In genomic region chr15:26787148-26787547, GRCm38 (mm10) we compare ENCODE assay signal across 25 mouse cellular contexts.
"Had no signal": no experiment of that assay in that cellular context is flagged by ENCODE, and none has a peak within 500 bp of the region (broad histone marks: within the 10 kb centered on the region; RNA-seq: fewer than 3 reads in every experiment).

No protein-coding gene starts in this region.

- H3K4me3 ChIP-seq: gastrocnemius, adult 2 months; heart, embryonic 10.5 days; heart, embryonic 12.5 days; hindbrain, embryonic 10.5 days; hindbrain, embryonic 13.5 days; intestine, embryonic 15.5 days; layer of hippocampus, adult 2 months; left cerebral cortex, adult 2 months; limb, embryonic 10.5 days; limb, embryonic 12.5 days; liver, embryonic 13.5 days; liver, embryonic 15.5 days had no signal

- H3K27ac ChIP-seq: gastrocnemius, adult 2 months; heart, embryonic 10.5 days; hindbrain, embryonic 10.5 days; hindbrain, embryonic 13.5 days; intestine, embryonic 15.5 days; kidney, postnatal 0 days; layer of hippocampus, adult 2 months; left cerebral cortex, adult 2 months; limb, embryonic 10.5 days; limb, embryonic 12.5 days; liver, embryonic 13.5 days; liver, embryonic 15.5 days had no signal

- ATAC-seq: inflammation-experienced regulatory T-cells, adult 6 months; intestine, embryonic 15.5 days; intestine, postnatal 0 days; liver, postnatal 0 days had no signal

- DNase-seq: gastrocnemius, adult 2 months; gastrocnemius, postnatal 10 days; gastrocnemius, postnatal 25 days; heart, adult 18-20 months; heart, postnatal 10 days; heart, postnatal 4 days; kidney, adult 8-10 months; kidney, postnatal 4 days; liver; liver, embryonic 13.5 days; liver, postnatal 0 days had no signal

- H3K9ac ChIP-seq: heart, embryonic 12.5 days; hindbrain, embryonic 13.5 days; intestine, embryonic 15.5 days; limb, embryonic 12.5 days; liver, embryonic 13.5 days; liver, embryonic 15.5 days; liver, postnatal 0 days had no signal

- H3K4me1 ChIP-seq: heart, embryonic 10.5 days; heart, embryonic 12.5 days; hindbrain, embryonic 10.5 days; intestine, embryonic 15.5 days; limb, embryonic 10.5 days; limb, embryonic 12.5 days; liver, embryonic 13.5 days; liver, embryonic 15.5 days had no signal

- H3K4me2 ChIP-seq: heart, embryonic 12.5 days; hindbrain, embryonic 13.5 days; intestine, embryonic 15.5 days; limb, embryonic 12.5 days; liver, embryonic 11.5 days; liver, embryonic 13.5 days; liver, embryonic 15.5 days had no signal

- H3K27me3 ChIP-seq: heart, embryonic 12.5 days; hindbrain, embryonic 13.5 days; intestine, embryonic 15.5 days; limb, embryonic 12.5 days; liver, embryonic 13.5 days; liver, embryonic 15.5 days had no signal

- H3K36me3 ChIP-seq: heart, embryonic 10.5 days; heart, embryonic 12.5 days; hindbrain, embryonic 10.5 days; hindbrain, embryonic 13.5 days; intestine, embryonic 15.5 days; limb, embryonic 10.5 days; liver, embryonic 13.5 days; liver, embryonic 15.5 days had no signal

- H3K9me3 ChIP-seq: heart, embryonic 10.5 days; heart, embryonic 12.5 days; hindbrain, embryonic 10.5 days; hindbrain, embryonic 13.5 days; intestine, embryonic 15.5 days; limb, embryonic 10.5 days; limb, embryonic 12.5 days; liver, embryonic 13.5 days; liver, embryonic 15.5 days had no signal
